Mouse (Mus musculus) liver, postnatal 0 days (tissue): ENCODE measurements at regions not wholly inside any gene's neighbourhood (a gene's known extent, or its start where the extent isn't known, plus 50 kb on each side); places are given as distances from the start of the nearest gene placed in this dataset.

ENCODE experiments used
- CTCF ChIP-seq: sonication (generic); IDR thresholded peaks from 2 replicates; pipeline ENCODE4 v1.5.1; 2016; ENCODE audit warnings: antibody characterized with exemption, low read depth
- EP300 ChIP-seq: IDR thresholded peaks from 2 replicates; pipeline ENCODE4 v1.6.1; 2016; ENCODE audit warnings: antibody characterized with exemption, low read depth, mild to moderate bottlenecking

- TF ChIP-seq EP300, result no peak
- no peak for TF ChIP-seq CTCF
These were observed 72.3 kb upstream of the Nek6 start for GRCm38 (mm10) chr2:38439191-38439590.
